Mouse (Mus musculus): ENCODE data around the gene LTO1.
A peak's percentile ranks its signal among the peaks of the same experiment; 100 is the strongest.

Gene LTO1

GRCm38 (mm10) chr7:144907793-144908192 is 7.1 kb upstream of the LTO1 start:
- no peak for DNase-seq (ENCODE audit: low read depth, low spot score)

- no peak for DNase-seq (ENCODE audit: low read depth, low spot score)
Observed at GRCm38 (mm10) chr7:144908705-144909104, 6.2 kb upstream of the LTO1 start.

DNA sequence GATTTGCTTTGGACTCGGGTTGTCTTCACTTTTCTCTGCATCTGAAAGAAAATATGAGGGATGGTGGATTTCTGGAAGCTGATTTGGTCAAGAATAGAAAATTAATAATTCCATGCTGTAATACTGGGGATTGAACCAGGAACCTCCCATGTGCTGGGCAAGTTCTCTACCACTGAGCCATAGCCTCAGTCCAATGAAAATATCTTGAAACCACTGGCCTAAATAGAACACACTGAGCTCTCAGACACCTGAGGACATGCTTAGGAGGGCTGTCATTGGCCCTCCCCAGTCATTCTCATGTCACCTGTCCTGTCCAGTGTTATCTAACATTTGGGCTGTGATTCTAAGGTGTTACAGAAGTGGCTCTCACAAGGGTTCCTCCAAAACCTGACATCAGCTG is 3.8 kb upstream of the LTO1 start:
- no peak for DNase-seq (ENCODE audit: low read depth, low spot score)

DNA sequence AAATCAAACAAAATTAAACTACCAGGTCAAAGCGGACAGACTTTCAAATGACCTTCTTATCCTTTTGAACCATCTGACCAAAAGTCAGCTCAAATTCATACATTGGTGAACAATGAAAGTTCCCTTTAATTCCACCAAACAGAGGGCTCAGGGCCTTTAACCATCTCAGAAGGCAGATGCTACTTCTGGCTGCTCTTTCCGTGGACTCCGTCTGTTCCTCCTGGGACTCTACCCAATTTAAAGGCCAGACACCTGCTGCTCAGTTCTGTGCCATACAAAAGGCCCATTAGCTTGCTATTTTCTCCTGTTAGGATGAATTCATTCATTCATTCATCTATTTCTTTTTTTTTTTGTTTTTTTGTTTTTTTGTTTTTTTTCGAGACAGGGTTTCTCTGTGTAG is 2.0 kb upstream of the LTO1 start:
- no peak for DNase-seq (ENCODE audit: low read depth, low spot score)

DNA sequence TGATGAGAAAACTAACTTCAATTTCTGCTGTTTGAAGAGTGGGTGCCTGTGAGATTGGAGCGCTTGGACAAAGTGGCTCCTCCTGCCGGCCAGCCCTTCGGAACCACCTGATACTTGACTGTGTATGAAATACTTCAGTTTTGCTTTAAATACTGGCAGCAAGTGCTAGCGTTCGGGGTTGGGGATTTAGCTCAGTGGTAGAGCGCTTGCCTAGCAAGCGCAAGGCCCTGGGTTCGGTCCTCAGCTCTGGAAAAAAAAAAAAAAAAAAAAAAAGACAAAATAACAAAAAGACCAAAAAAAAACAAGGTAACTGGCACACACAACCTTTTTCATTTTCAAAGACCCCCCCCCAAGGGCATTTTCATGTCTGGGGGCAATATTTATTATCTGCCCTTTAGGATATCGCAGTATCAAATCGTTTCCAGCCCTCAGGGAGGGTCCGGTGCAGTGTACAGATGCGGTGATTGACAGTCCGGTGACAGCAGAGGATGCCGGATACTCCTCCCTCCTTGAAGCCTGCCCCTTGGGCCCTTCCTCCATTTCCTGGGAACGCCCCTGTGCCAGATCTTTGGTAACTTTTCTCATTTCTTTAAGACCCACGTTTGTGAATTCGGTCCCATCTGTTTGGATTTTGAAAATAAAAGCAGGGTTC is 478 bp upstream of the LTO1 start:
- no peak for DNase-seq (ENCODE audit: low read depth, low spot score)

DNA sequence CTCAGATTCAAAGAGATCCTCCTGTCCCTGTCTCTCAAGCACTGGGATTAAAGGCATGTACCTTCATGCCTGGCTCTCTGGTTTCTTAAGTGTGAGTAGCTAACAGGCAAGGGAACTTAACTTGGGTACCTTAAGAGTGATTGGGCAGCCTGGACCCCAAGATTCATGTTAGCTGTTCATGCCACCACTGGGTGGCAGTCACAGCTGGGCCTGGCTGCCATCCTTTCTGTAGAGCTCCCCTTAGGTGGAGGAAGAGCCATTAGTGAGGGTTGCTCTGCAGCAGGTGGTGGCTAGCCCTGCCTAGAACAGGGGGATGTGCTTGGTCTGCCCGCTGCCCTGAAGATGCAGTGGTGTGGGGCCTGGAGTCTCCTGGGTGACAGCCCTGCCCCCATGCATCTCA is 3.9 kb downstream of the LTO1 start:
- DNase-seq (ENCODE audit: low read depth, low spot score): no peak

DNA sequence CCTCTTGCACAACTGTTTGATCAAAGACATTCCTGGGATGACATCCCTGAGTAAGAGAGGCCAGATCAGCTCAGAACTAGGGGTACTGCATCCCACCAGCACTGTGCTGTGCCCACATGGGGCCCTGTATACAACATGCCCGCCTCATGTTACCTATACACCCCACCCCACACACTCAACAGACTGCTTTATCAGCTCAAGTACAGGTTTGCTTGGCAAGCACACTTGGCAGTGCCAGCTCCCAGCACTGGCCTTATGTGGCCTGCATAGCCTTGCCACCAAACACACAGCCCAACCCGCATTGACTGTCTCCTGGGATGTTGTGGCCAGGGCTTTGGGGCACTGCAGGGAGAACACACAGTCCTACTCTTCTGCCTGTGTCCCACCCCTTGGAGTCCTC is 12.7 kb downstream of the LTO1 start:
- no peak for DNase-seq (ENCODE audit: low read depth, low spot score)

DNA sequence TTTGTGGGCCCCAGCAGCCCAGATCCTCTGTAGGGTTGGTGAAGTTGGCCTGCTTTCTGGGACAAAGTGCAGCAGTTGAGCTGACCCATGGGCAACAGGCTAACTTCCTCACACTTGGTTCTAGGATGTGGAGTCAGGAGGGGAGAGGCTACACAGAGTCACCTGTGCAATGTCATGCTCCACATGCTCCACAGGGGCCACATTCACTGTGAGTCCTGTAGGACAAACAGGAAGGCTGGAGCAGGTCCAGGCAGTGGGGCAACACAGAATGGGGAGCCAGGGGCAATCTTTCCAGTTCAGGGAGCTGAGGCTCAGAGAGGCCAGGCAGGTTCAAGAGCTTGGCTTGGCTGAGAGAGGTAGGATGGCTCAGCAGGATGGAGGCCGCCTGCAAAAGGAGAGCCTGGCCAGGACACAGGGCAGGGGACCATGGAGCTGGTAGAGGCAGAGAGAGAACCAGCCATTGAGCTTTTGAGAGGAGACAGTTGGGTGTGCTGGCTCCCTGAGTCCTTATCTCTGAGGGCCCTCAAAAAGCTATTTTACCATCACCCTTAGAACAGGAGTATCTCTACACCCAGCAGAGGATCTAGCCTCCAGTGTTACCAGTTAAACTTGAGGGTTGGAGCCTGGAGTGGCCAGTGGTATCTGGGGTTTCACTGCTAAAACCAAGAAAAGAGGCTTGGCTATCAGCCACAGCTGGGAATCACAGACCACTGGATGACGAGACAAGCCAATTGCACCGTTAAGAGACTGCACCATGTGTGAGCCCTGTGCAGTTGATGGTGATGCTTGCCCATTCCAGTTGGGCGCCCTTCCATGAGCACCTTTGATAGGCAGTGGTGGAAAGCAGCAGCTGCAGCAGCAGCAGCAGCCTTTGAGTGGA is 13.3 kb downstream of the LTO1 start:
- DNase-seq (ENCODE audit: low read depth, low spot score): no peak

DNA sequence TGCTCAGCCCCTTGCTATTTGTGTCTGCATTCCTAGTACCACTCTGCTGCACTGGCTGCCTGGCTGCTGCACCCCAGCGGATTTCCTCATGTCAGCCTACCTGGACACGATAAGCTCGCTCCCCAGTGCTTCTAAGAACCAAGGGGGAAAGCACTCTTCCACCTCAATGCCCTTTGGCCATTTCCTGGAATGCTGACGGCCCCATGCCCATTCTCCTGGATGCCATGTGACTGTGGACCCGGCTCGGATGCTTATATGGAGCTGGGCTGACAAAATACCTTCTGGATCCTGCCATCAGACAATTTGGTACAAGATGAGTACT is 13.9 kb downstream of the LTO1 start:
- no peak for DNase-seq (ENCODE audit: low read depth, low spot score)

DNA sequence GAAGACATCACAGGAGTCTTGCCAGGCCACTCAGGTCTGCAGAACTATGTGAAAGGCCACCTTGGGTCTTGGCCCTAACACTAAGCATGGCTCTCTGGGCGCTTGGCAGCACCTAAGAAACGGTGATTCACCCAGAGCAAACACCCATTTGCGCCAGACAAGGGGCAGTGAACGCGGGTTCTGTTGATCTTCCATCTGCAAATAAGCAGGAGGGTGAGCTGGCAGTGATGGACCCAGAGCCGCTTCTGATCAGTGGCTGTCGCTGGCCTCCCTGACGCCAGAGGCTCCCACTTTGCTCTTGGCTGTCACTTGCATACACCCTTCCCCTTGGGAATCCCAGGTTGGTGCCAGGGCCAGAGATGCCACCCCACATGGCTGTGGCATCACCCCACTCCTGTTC is 14.6 kb downstream of the LTO1 start:
- DNase-seq (ENCODE audit: low read depth, low spot score): no peak

DNA sequence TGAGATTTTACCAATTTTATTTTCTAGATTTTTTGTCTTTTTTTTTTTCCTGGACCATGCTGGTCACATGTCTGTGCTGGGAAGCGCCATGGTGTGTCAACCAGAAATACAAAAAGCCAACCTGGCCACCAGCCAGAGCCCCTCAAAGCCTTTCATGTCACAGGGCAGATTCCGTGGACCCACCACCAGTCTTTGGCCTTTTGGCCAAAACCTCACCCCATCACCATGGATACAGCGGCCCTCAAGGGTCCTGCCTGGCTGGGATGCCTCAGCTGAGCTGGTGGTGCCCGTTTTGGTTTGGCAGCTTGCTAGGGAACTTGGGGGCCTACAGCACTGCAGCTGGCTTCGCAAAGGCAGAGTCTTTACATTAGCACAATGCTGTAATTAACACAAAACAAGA is 15.0 kb downstream of the LTO1 start:
- DNase-seq (ENCODE audit: low read depth, low spot score): no peak

DNA sequence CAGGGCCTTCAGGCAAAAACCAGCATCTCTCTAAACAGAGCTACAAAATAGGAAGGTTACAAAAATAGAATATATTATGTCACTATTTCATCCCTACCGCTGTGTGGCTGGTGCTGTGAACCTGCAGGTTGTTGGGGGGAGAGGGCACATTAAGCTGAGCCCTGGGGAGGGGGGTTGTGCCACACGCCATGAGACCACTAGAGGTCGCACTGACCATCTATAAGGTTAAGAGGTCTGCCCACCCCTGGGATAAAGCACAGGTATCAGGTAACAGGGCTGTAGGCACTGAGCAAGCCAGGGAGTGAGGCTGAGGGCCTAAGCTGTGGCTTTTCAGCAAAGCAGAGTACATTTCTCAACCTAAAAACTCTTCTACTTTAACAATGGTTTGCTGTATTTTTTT is 16.9 kb downstream of the LTO1 start:
- no peak for DNase-seq (ENCODE audit: low read depth, low spot score)

DNA sequence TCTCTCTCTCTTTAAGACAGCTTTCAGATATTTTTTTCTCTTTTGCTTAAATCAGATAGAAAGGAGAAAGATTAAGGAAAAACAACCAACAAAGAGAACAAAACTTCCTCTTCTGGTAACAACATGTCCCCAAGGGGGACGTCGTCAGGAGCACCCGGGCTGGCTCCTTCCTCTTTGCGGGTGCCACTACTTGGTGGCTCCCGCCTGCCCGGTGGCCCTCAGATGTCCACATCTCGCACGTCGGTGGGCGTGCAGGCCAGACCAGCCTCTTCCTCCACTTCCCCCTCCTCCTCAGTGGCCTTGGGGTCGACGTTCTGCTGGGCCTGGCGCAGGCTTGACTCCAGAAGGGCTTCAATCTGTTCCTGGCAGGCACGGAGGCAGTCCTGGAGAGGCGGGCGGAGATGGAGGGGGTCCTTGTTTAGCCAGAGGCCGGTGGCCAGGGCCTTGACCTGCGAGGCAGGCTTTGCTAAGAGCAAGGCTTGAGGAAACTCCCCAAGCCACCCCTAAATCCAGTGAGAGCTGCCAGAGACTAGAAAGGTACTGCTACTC is 17.6 kb downstream of the LTO1 start:
- no peak for DNase-seq (ENCODE audit: low read depth, low spot score)

DNA sequence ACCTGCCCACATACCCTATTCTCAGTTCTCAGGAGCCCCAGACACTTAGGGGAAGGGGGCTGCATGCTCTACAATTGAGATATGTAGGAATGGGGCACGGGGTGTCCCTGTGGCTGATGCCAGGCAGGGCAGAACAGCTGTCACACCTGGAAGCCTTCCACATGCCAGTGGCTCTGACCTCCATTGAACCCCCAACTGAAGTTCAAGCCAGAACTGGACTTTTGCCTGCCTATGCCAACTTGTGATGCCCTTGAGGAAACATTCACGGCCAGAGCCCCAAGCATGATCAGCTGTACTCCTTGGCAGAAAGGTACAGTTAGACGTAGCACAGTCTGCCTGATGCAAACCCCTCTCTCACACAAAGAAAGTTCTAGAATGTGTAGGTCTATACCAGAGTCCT is 18.4 kb downstream of the LTO1 start:
- no peak for DNase-seq (ENCODE audit: low read depth, low spot score)

DNA sequence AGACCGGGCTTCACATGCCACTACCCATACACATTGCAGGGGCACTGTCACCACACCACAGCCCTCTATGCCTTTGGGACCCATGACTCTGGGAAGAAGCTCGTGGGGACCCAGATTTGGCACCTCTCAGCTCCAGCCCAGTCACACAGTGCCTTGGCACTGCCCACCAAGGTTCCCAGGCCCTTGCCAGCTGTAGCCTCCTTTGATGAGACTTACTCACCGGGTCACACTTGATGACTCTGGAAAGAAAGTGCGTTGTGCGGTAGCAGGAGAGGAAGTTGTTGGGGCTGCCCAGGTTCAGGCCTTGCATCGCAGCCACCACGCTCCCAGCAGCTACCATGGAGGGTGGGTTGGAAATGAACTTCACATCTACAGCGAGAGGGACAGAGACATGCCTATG is 18.9 kb downstream of the LTO1 start:
- DNase-seq (ENCODE audit: low read depth, low spot score): no peak

- DNase-seq (ENCODE audit: low read depth, low spot score): no peak
Observed at GRCm38 (mm10) chr7:144934901-144935300, 20.0 kb downstream of the LTO1 start.

GRCm38 (mm10) chr7:144935563-144935962 is 20.7 kb downstream of the LTO1 start:
- DNase-seq (ENCODE audit: low read depth, low spot score): no peak

GRCm38 (mm10) chr7:144936311-144936880 is 21.5 kb downstream of the LTO1 start:
- DNase-seq (ENCODE audit: low read depth, low spot score): no peak

DNA sequence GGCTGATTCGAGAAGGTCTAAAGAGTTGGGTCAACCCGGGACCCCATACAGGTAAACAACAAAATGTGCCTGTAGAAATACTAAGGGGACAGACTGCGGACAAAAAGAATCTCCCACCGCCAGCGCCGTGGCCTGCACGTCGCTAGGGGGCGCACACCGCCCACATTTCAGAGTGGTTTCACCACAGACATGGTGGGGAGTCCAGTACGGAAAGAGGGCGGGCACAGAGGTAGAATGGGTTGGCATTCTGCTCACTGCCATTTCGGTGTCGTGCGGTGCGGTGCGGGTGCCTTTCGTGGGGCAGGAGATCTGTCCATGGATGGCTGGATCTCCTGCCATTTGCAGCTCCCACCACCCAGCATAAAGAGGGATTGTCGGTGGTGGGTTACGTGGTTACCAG is 22.6 kb downstream of the LTO1 start:
- peak; percentile 80 for DNase-seq (ENCODE audit: low read depth, low spot score)

GRCm38 (mm10) chr7:144937899-144938517 is 23.1 kb downstream of the LTO1 start:
- DNase-seq (ENCODE audit: low read depth, low spot score): no peak

- DNase-seq (ENCODE audit: low read depth, low spot score): no peak
Observed at GRCm38 (mm10) chr7:144938661-144939343, 23.9 kb downstream of the LTO1 start.

Data from embryo, embryonic 11.5 days (tissue).